In the genomic region with DNA sequence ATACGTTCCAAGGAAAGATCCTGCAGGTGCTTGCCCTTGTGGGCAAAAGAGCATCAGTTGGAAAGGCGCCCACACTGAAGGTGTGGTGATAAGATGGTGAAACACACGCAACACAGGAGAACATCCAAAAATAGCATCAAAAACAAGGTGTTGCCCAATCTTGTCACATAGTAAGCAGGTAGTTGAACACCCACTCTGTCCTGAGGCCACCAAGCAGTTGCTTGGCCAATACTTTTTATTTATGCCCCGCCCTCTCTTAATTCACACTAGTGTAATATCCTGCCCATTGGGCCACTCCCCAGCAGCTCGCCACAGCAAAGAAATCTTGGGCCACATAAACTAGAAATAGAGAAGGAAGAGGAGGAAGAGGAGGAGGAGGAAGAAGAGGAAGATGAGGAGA, we compare ENCODE assay signal across 15 mouse cellular contexts. TPM values are rescaled to one million over a fixed set of nuclear protein-coding genes. Genes with fewer than 3 reads are reported as not detected.
"Had no signal": no experiment of that assay in that cellular context is flagged by ENCODE, and none has a peak within 500 bp of the region (broad histone marks: within the 10 kb centered on the region; RNA-seq: fewer than 3 reads in every experiment).

No protein-coding gene starts in this region.

- H3K4me3 ChIP-seq: lung, embryonic 15.5 days; megakaryocyte, embryonic 14.5 days; midbrain, embryonic 13.5 days; midbrain, embryonic 15.5 days; neural tube, embryonic 12.5 days had no signal

- H3K27ac ChIP-seq: lung, embryonic 15.5 days; macrophage; midbrain, embryonic 13.5 days; midbrain, embryonic 15.5 days; neural tube, embryonic 12.5 days had no signal

- H3K36me3 ChIP-seq: lung, embryonic 15.5 days; midbrain, embryonic 13.5 days; midbrain, embryonic 15.5 days; neural tube, embryonic 12.5 days had no signal

- H3K9ac ChIP-seq: lung, embryonic 15.5 days; midbrain, embryonic 13.5 days; midbrain, embryonic 15.5 days; neural tube, embryonic 12.5 days had no signal

- H3K9me3 ChIP-seq: lung, embryonic 15.5 days; midbrain, embryonic 13.5 days; midbrain, embryonic 15.5 days; neural tube, embryonic 12.5 days had no signal

- H3K4me1 ChIP-seq: midbrain, embryonic 13.5 days; midbrain, embryonic 15.5 days; neural tube, embryonic 12.5 days had no signal

- DNase-seq: lung, adult 2 months; lung, postnatal 14 days; lung, postnatal 36 days; right cerebral cortex, postnatal 14 days; thymus, adult 18-20 months; thymus, postnatal 14 days; thymus, postnatal 36 days had no signal

- ATAC-seq: lung, postnatal 0 days; midbrain, embryonic 13.5 days; midbrain, embryonic 15.5 days had no signal

- H3K27me3 ChIP-seq: lung, embryonic 15.5 days; midbrain, embryonic 13.5 days; midbrain, embryonic 15.5 days; neural tube, embryonic 12.5 days had no signal

- H3K4me2 ChIP-seq: lung, embryonic 15.5 days; midbrain, embryonic 11.5 days; midbrain, embryonic 13.5 days; midbrain, embryonic 15.5 days; neural tube, embryonic 12.5 days had no signal

RNA-seq across cellular contexts. Expression of a gene that starts 22.6 kb away (rescaled TPM):
- polyA plus RNA-seq: macrophage had no signal
